Mouse (Mus musculus): Measurements from ENCODE around the gene Ramp3. TPM values are rescaled to one million over a fixed set of nuclear protein-coding genes. Genes with fewer than 3 reads are reported as not detected.
A peak's percentile ranks its signal among the peaks of the same experiment; 100 is the strongest.

The Ramp3 gene
- polyA plus RNA-seq, 2 experiments from 2014 or later = 4.2 to 5.6 TPM

DNA sequence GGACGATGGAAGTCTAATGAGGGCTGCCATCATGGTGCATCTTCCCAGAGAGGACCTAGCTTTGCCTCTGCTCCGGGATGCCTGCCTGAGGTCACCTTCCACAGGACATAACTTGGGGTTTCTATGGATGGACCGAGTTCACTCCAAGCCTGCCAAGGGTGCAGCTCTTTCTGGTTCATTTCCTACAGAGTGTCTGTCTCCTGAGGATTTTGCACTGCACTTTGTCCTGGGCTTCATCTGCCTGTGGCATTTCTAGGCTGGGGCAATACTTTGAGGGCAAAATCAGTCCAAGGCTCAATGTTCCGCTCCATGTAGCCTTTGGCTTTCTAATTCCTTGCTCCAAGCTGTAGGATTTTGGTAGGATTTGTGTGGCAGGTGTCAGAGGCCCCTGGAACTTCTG lies 12.5 kb downstream of the Ramp3 start:
- no peak for ATAC-seq

DNA sequence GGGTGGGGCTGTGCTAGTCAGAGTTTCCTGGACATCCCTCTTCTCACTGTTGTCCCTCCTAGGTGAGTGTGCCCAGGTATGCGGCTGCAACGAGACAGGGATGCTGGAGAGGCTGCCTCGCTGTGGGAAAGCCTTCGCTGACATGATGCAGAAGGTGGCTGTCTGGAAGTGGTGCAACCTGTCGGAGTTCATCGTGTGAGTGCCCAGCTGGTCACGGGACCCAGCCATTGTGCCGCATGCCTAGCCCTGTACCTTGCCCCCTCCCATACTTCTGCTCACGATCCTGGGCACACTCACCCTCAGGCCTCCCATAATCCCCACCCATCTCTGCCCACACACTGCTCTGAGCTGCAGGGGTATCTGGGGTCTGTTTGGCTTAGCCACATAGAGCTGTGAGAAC lies 16.4 kb downstream of the Ramp3 start:
- no peak for ATAC-seq

DNA sequence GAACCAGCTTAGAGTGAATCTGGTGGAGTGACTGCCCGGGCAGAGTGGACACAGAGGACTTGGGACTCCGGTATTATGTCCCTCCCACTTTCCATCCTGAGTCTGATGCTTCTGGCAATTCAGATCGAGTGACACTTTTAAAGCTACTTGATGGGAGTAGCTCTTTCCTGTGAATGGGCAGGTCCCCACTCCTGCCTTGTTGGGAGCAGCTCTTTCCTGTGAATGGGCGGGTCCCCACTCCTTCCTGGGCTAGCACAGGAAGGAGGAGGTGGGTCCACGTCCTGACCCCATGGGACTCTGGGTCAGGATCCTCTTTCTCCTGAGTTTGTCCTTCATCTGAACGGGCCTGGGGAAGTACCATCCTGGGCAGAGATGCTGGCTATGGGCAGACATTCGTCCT lies 17.1 kb downstream of the Ramp3 start:
- ATAC-seq = no peak

DNA sequence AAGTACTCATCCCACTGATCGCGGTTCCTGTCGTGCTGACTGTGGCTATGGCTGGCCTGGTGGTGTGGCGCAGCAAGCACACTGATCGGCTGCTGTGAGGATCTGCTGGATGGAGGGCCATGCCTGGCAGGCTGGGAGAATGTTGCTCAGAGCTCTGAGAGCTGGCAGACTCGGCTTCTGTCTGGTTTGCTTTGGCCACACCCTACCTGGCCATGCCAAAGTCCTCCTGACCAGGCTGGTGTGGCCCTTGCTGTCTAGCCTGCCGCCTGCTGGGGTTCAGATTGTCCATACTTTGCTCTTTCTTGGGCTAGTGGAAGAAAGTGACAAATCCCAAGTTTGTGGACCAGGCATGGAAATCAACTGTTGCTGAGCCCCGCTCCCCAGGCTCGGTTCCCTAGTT lies 18.3 kb downstream of the Ramp3 start:
- no peak for ATAC-seq

DNA sequence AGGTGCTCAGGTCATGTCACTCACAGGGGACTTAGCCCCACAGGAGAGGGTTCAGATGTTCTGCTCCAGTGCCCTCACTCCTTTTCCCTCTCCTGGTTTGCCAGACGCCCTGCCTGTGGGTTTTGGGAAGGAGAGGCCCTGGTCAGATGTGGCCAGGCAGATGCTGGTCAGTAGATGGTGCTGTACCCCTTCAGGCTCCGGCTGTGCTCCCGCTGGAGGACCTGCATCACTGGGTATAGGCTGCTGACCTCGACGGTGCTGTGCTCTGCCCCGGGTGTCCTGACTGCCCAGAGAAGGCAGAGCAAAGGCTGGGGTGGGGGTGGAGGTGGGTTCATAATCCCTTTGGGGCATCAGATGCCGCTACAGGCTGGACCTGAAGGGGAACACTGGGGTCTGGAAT lies 19.2 kb downstream of the Ramp3 start:
- ATAC-seq = no peak

DNA sequence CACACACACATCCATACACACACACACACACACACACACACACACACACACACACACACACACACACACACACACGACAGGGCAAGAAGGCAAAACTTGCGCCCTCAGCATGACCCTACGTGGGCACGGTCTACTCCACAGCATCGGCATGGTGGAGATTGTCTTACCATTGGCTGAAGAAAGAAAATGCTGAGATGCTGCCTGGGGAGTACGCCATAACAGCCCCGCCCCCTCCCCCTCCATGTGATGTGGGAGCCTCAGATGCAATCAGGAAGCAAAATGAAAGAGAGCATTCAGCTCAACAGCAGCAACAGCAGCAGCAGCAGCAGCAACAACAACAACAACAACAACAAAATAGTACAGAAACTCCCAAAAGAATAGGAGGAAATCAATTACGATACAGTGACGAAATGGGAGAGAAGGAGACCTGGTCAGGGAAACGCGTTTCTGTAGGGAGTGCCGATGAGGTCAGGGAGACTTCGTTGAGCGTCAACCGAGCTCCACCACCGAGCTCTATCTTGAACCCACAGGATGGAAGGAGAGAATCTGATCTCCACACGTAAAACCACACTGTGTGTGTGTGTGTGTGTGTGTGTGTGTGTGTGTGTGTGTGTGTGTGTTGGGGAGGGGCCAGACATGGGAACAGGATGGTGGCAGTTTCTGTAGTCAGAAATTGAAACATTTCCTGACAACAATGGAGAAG lies 21.5 kb downstream of the Ramp3 start:
- peak; percentile 88 for ATAC-seq

DNA sequence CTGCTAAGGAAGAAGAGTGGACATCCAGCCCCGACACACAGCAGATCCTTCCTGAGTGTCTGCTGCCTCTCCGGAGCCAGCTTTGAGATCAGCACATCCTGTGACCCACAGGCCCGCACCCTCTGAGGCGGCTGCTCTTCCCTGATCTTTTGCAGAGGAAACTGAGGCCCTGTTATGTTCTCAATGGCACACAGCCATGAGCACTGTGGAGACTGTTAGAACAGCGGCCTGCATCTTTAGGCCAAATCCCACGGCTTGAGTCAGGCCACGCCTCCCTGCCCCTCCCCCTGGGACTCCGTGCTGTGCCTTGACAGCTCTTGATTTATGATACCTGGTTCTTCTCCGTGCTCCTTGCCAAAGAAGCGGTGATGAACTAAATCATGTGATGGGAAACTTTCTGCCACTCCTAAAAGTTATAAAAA lies 22.1 kb downstream of the Ramp3 start:
- ATAC-seq = no peak

- ATAC-seq = no peak
These were observed 26.4 kb downstream of the Ramp3 start for GRCm38 (mm10) chr11:6684741-6685140.

- no peak for ATAC-seq
These were observed 30.6 kb downstream of the Ramp3 start for GRCm38 (mm10) chr11:6688888-6689287.

DNA sequence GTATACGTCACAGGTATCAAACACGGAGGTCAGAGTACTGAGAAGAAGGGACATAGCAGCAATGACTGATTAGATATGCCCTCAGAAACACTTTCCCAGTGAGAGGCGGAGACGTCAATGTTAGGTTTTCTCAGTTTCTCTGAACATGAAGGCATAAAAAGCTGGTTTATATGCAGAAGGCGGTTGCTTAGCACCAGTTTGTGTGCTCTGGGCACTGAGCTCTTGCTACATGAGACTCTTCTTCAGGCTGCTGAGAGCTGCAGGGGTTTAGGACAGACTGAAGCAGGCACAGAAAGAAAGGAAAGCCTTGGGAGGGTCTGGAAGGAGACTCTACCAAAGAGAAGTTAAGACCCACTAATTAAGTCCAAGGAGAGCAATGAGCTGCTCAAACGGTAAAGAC lies 34.0 kb downstream of the Ramp3 start:
- no peak for ATAC-seq

- no peak for ATAC-seq
These were observed 35.8 kb downstream of the Ramp3 start for GRCm38 (mm10) chr11:6694114-6694513.

DNA sequence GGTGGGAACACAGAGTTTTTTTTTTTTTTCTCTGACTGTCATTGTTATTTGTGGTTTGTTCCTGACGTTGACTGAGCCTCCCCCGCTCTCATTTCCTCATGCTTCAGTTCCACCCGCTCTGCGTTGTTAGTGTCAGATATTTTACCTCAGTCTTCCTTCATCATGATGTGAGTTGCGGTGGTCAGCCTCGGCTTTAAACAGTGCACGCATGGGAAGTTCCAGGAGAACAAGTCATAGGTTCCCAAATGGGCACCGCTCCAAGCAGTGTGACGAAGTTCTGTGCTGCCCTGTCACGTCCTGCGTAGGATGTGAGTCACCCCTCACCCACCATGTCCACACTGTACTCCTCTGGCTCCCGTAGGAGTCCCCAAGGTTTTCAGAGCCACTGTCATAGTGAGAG lies 36.9 kb downstream of the Ramp3 start:
- peak; percentile 95 for ATAC-seq

GRCm38 (mm10) chr11:6696551-6696950 lies 38.2 kb downstream of the Ramp3 start:
- ATAC-seq = no peak

GRCm38 (mm10) chr11:6697751-6698150 lies 39.4 kb downstream of the Ramp3 start:
- ATAC-seq = no peak

DNA sequence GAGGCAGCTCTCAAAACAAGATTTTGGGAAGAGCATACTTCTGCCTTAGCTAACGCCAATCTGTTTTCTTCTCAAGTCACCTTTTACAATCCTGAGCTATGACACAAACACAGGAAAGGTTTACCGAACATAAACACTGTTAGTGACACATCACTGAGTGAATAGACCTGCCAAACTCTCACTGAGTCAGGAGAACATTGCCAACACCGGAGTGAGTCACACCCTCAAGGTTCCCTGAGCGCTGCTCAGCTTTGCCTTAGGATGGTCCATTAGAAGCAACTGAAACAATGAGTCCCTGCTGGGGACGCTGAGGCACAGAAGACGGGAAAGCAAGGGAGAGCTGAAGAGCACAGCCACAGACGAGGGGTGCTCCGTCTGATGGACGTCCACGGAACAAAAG lies 40.0 kb downstream of the Ramp3 start:
- no peak for ATAC-seq

DNA sequence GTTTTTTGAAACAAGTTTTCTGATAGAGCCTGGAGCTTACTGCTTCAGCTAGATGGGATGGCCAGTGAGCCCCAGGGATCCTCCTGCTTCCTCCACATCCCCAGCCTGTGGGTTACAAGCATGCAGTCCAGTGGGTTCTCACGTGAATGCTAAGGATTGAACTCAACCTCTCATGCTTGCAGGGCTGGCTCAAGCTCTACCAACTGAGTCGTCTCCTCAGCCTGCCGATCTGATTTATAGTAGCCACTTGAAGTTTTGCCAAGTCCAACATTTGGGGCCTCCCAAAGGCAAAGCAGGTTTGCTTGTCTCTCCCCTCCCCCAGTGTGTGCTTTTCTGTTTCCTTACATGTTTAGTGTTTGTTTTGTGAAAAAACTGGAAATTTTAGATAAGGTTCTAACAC lies 43.9 kb downstream of the Ramp3 start:
- no peak for ATAC-seq

DNA sequence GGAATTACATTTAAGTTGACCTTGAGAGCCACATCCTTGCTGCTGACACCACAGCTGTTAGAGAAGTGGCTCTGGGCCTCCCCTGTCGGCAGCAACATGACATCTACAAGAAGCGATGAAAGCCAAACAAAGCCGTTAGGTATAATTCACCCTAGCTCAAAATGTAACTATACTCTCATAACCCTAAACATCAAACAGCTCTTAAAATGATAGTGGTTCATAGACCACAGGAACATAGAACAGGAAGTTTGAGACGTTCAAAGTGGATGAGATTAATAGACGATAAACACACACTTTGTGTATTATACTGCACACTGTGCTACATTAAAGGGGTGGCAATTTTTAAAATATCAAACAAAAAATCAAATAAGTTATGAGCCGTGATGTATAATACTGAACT lies 46.5 kb downstream of the Ramp3 start:
- peak; percentile 90 for ATAC-seq

DNA sequence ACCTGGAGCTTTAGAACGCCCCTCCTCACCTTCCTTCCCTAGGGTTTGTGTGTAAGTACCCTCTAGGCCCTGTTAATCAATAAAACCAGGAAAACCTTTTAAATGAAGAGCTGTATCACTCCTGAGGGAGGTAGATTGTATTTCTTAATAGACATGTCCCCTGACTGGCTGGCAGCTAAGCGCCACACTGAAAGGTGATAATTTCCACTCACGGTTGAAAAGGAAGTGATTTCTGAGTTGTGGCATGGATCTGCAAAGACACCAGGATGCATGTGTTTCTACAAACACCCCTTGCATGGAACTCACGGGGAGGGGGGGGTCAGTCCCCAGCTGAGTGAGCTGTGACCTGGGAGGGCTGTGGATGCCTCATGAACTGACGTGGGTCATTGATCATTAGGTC lies 47.2 kb downstream of the Ramp3 start:
- ATAC-seq = no peak

GRCm38 (mm10) chr11:6706796-6707195 lies 48.5 kb downstream of the Ramp3 start:
- ATAC-seq = peak; percentile 53

- no peak for ATAC-seq
These were observed 50.1 kb downstream of the Ramp3 start for GRCm38 (mm10) chr11:6708437-6708836.

- ATAC-seq = no peak
These were observed 52.1 kb downstream of the Ramp3 start for GRCm38 (mm10) chr11:6710409-6710808.

DNA sequence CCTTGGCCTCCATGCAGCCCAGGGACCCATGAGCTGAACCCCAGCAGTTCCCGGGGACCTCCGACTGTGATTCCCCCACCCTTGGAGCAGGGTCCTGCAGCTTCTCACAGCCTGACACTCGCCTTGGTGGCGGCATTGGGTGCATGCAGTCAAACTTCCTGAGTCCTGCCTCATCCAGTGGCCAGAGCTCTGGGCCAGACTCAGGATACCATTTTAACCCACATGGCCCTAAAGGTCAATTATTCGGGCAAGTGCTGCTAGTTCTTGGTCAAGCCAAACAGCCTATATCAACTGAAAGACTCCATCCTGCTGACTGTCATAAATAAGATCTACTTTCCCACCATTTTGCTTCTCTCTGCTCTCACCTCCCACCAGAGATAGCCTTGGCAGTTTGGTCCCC lies 62.4 kb downstream of the Ramp3 start:
- ATAC-seq = no peak

GRCm38 (mm10) chr11:6726921-6727320 lies 68.6 kb downstream of the Ramp3 start:
- no peak for ATAC-seq
